Mouse (Mus musculus) ovary, adult 10 weeks (tissue): ENCODE results near the gene Rpp30. TPM values are rescaled to one million over a fixed set of nuclear protein-coding genes. Genes with fewer than 3 reads are reported as not detected.

Experiments
- polyA plus RNA-seq: library from polyadenylated mRNA; stranded (reverse); fragments of 350-450 nt; fragmentation: Illumina TruSeq; extraction: RNeasy Lipid Tissue Mini Kit (QIAGEN cat#74804); gene quantifications from one replicate; pipeline ENCODE4 v1.2.3, GENCODE M21; 2014

Gene Rpp30
- polyA plus RNA-seq, result 98.0 TPM

GRCm38 (mm10) chr19:36083262-36084225 is at the start of gene Rpp30:
TSS of gene Rpp30 (plus strand) at chr19:36083716.

GRCm38 (mm10) chr19:36057231-36057811 is 26.2 kb upstream of the Rpp30 start, which contains the start of gene Htr7:
TSS of gene Htr7 (minus strand) at chr19:36057507.

GRCm38 (mm10) chr19:36119783-36120471 is 36.4 kb downstream of the Rpp30 start, which contains the start of gene Ankrd1:
TSS of gene Ankrd1 (minus strand) at chr19:36120099.

Other genes starting within 250 kb of the Rpp30 start
- 0.66 TPM for gene Htr7, start 26.2 kb upstream of the Rpp30 start, polyA plus RNA-seq
- gene Ankrd1, start 36.4 kb downstream of the Rpp30 start, polyA plus RNA-seq, result not detected